Mouse (Mus musculus) megakaryocyte, embryonic 14.5 days (primary cell): ENCODE measurements around the gene Ddr2.

Source experiments
- FLI1 ChIP-seq: IDR thresholded peaks from 2 replicates; pipeline ENCODE4 v1.6.1; 2012; ENCODE audit warnings: low read length, inconsistent platforms, mixed read lengths
- GATA1 ChIP-seq: IDR thresholded peaks from 3 replicates; pipeline ENCODE4 v1.6.1; 2012; ENCODE audit warnings: mixed read lengths, low read length, inconsistent platforms, borderline replicate concordance

- TF ChIP-seq FLI1 (no peak), GATA1 (no peak)
These were observed 176.4 kb downstream of the Ddr2 start for GRCm38 (mm10) chr1:169934005-169934725.
